Mouse (Mus musculus) c-Kit-negative CD71-positive TER-119-positive erythroid progenitor cells, embryonic 14.5 days (primary cell): Measurements from ENCODE around the gene Cped1.

Experiments used
- DNase-seq: peaks from one replicate; pipeline ENCODE4 v3.0.0-alpha.2; 2013; ENCODE audit warnings: low read depth, low spot score

The Cped1 gene

DNA sequence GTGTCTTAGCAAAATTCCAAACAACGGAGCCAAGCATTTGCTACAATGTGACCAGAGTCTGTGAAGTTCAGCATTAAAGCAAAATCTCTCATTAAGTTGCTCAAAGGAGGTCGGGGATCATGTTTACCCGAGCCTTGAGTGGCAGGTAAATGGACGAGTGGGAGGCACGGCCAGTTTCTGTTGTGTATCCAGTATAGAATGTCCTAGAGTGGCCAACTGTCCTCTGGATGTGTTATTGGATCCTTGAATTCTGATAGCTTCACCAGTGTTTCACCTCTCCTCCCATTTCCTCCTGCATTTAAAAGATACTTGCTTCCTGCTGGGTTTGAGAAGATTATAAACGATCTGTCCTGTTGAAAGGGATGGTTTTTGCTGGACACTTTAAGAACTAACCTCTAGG, 14.4 kb downstream of the Cped1 start:
- no peak for DNase-seq

- no peak for DNase-seq
Observed at GRCm38 (mm10) chr6:22000881-22001280, 15.2 kb downstream of the Cped1 start.

- DNase-seq: no peak
Observed at GRCm38 (mm10) chr6:22001284-22001916, 15.7 kb downstream of the Cped1 start.

- no peak for DNase-seq
Observed at GRCm38 (mm10) chr6:22002521-22003199, 16.9 kb downstream of the Cped1 start.

DNA sequence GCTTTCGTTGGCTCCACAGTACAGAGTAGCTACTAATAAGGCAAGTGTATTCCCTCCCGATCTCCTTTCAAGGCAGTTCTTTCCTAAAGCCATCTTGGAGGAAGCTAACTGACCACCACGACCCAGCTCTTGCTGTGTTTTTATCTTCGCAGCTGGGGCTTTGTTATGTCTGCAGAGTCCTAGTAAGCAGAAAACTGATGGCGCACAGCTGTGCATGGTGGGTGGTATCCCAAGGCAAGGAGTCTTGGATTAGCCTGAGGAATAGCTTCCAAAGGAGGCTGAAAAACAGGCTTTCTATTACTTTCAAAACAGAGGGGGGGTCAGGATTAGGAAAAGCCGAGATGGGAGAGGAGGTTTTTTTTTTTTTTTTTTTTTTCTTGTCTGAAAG, 17.5 kb downstream of the Cped1 start:
- no peak for DNase-seq

DNA sequence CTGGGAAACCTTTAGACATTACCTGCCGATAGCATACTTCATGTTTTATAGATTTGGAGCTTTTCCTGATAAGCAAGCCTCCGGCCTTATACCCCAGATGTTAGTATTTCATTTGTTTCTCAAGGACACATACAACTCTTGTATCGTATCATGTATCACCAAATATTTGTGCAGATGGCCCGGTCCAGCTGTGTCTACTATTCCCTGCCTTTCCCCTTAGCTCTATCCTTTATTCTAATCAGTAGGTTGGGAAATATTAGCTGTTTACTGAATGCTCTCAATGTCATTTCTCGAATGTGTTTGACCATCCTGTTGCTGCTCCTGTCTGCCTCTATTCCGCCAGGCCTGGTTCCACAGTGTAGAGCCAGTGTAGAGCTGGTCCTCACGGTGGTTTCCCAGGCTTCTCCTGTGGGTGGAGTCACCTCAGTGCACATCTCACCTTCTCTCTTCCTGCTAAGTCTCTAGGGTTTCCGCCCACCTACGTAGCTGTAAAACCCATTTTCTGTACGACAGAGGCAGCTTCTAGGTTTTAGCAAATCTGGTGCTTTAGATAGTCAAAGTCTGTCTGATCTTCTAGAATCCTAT, 18.3 kb downstream of the Cped1 start:
- DNase-seq: no peak

DNA sequence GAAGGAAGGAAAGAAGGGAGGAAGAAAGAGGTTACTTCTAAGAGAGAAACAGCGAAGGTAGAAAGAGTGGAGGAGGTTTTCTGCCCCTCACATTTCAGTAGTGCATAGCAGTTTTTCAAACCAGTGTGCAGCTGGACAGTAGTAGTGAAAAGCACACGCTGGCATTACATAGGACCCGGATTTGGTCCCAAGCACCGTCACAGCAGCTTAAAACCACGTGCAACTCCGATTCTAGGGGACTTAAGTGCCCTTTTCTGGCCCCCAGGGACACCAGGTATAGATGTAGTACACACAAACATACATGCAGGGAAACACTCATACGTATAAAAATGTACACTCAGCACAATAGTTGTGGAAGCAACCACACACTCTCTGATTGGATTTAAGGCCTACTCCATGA, 22.6 kb downstream of the Cped1 start:
- no peak for DNase-seq

GRCm38 (mm10) chr6:22010258-22010657, 24.5 kb downstream of the Cped1 start:
- no peak for DNase-seq

DNA sequence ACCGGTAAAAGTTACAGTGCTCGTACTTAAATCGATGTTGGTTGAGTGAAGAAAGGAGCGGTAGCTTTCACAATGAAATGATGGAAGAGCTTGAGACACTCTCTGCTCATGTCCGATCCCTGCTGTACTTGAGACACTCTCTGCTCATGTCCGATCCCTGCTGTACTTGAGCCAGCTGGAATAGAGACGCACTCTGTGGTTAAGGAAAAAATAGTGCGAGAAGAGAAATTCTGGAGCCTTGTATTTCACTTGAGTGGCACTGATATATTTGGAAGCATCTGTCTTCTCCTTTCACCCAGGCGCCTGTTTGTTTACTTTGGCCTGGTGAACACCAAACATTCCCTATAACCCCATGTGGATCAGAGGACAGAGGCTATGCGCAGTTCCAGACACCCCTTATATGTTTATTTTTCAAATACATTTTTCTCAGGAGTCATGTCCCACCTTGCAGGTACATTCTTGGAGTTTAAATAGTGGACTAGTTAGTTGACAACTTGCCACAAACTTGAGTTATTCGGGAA, 25.1 kb downstream of the Cped1 start:
- no peak for DNase-seq

DNA sequence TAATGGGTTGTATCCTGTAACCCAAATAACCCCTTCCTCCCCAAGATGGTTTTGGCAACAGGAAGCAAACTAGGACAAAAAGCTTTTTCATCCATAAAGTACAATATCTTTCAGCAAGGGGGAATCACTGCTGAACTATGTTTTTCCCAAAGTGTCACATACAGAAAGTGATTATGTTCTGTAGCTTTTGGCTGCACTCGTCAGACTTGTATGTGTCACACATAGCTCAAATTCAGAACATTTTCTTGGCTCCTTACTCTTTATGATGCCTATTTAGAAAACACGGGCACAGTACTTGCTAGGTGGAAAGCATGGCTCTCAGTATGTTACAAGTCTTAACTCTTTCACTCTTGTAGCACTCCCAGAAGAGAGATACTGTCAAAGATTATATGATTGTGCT, 25.8 kb downstream of the Cped1 start:
- DNase-seq: no peak

GRCm38 (mm10) chr6:22012099-22012498, 26.4 kb downstream of the Cped1 start:
- no peak for DNase-seq

GRCm38 (mm10) chr6:22012501-22012900, 26.8 kb downstream of the Cped1 start:
- no peak for DNase-seq

GRCm38 (mm10) chr6:22013394-22013793, 27.7 kb downstream of the Cped1 start:
- DNase-seq: no peak

- DNase-seq: no peak
Observed at GRCm38 (mm10) chr6:22014291-22014911, 28.7 kb downstream of the Cped1 start.

DNA sequence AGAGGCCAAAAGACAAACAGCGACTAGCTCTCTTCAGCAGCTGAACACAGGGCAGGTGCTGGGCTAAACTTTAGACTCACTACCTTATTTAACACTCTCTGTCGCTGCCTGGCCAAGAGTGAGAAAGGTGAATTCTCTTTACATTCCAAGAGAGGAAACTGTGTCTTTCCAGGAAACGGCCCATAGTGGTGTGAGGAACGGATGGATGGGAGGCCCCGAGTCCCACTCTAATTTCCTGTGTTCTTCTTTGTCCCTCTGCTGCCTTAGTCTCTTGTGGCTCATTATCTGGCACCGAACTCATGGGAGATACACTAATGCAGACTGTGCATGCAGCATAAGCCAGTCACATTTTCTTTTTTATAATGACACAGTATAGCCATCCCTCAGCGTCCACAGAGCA, 31.9 kb downstream of the Cped1 start:
- DNase-seq: no peak

GRCm38 (mm10) chr6:22018768-22019445, 33.2 kb downstream of the Cped1 start:
- DNase-seq: no peak

DNA sequence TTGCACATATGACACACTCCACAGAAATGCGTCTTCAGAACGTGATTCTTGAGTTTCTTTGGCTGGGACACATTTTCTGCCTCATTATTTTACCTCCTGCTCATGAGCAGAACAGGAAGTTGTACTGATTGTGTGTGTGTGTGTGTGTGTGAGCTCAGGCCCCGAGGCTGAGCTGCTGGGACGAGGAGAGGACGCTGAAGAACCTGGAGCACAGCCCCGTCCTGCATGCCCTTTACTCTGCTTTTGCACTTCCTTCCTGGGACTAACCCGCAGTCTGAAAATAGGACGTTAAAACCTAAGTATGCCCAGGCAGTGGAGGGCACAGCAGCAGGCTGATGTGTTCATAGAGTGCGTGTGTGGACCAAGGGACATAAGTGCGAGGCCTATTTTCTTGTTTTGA, 33.9 kb downstream of the Cped1 start:
- no peak for DNase-seq

DNA sequence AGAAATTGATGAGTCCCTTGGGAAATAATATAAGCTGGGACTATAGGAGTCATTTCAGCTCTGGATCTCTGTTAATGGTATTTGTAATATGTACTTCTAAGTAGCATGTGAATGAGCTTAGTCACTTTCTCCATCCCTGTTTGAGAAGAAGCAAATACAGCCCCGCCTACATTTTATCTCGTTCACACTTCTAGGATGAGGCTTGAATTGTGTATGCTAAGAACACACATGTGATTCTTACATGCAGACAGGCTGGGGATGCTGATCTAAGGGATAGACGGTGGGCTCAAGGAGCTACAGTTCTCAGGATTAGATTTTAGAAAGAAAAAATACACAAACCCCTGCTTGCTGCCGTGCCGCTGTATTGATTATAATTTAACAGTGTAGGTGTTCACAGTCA, 35.0 kb downstream of the Cped1 start:
- DNase-seq: no peak

DNA sequence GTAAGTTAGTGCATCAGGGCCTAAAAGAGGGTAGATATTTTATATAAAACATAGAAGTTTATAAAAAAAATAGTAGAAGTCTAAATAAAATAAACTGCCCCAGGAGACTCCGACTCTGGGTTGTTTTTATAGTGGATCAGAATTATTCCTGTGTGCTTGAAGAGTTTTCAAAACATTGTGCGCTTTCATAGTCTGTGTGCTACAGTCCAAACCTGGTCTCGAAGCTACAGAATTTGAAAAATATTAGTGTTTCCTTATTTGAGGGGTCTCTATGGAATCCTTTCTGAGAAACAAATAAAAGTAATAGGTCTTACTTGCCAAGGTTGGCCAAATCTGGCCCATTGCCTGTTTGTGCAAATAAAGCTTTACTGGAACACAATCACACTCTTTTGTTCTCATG, 35.6 kb downstream of the Cped1 start:
- DNase-seq: no peak

DNA sequence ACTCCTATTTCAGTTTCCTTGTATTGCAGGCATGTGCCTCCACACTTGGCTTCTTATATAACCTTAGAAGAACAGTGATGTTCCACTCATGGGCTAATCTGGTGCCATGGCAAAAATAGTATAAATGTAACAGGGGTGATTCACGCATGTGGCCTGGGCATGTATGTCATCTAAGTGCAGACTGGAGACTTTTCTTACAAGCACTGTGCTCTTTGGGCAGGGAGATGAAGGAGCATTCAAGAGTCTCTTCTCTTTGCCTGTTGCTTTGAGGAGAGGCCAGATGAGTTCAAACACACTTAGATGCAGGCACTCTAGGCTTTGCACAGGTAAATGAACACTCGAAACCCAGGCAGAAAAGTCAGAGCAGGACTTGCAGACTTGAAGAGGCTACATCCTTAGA, 38.5 kb downstream of the Cped1 start:
- no peak for DNase-seq

DNA sequence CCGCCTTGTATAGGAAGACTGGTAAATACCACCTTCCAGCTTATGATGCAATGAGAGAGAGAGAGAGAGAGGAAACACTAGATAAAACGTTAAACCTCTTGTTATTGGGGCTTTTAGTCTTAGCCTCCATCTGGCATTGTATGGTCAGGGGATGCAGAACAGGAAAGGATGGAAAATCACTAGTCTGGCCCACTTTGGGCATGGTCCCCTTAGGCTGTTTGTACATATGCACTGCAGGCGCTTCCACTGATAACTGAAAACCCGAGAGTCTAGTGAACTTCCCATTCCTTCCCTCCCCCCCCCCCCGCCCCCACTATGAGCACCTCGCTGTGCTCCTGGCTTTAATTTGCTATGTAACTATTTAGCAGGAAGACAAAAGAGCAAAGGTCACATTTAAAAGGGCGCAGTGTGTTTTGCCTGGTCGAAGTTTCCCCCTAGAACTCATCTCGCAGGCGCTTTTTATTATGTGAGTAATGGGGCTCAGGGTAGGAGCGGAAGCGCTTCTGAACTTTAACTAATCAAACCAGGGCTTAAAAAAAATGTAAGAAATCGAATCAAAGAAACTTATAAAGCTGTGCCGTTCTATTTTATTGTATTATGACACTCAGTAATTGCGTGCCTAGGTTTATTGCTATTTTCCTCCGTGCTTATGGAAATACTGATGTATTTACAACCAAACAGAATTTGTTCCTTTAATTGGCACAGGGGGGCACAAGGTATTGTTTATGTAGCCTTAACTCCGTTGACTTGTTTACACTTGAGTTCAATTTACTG, 40.1 kb downstream of the Cped1 start:
- DNase-seq: no peak
